Mouse (Mus musculus) midbrain, embryonic 16.5 days (tissue): Measurements from ENCODE around the gene Gm6793. TPM values are rescaled to one million over a fixed set of nuclear protein-coding genes. Genes with fewer than 3 reads are reported as not detected.
A peak's percentile ranks its signal among the peaks of the same experiment; 100 is the strongest.

Source experiments
- ATAC-seq: fragments of 200-750 bp; cut with Nextera tagmentation; 2 replicates; pipeline ENCODE4 v1.8.0; 2017; ENCODE audit warnings: moderate TSS enrichment
- H3K27ac ChIP-seq: fragments of 300-500 bp; sonication (generic); 2 replicates; pipeline ENCODE4 v1.5.1; 2014; ENCODE audit warnings: mild to moderate bottlenecking, low read length, mixed read lengths
- H3K27me3 ChIP-seq: fragments of 300-500 bp; sonication (generic); 2 replicates; pipeline ENCODE4 v1.6.1; 2014; ENCODE audit warnings: low read depth, low read length, mixed read lengths; ENCODE audit not compliant: control insufficient read depth, insufficient read depth
- H3K36me3 ChIP-seq: fragments of 300-500 bp; sonication (generic); 2 replicates; pipeline ENCODE4 v1.6.1; 2014; ENCODE audit warnings: mild to moderate bottlenecking, low read length, moderate library complexity, mixed read lengths; ENCODE audit not compliant: control insufficient read depth, insufficient read depth
- H3K4me1 ChIP-seq: fragments of 300-500 bp; sonication (generic); 2 replicates; pipeline ENCODE4 v1.6.1; 2014; ENCODE audit warnings: mild to moderate bottlenecking, low read length, mixed read lengths; ENCODE audit not compliant: control insufficient read depth, insufficient read depth
- H3K4me2 ChIP-seq: fragments of 300-500 bp; sonication (generic); 2 replicates; pipeline ENCODE4 v1.6.1; 2014; ENCODE audit warnings: mild to moderate bottlenecking, low read length, mixed read lengths
- H3K4me3 ChIP-seq: fragments of 300-500 bp; sonication (generic); 2 replicates; pipeline ENCODE4 v1.5.1; 2014; ENCODE audit warnings: low read depth, mild to moderate bottlenecking, low read length, moderate library complexity, mixed read lengths
- H3K9ac ChIP-seq: fragments of 300-500 bp; sonication (generic); 2 replicates; pipeline ENCODE4 v1.6.1; 2014; ENCODE audit warnings: low read depth, low read length, mixed read lengths
- H3K9me3 ChIP-seq: fragments of 300-500 bp; sonication (generic); replicated peaks from 2 replicates; pipeline ENCODE4 v1.6.1; 2014; ENCODE audit warnings: mild to moderate bottlenecking, low read length, mixed read lengths; ENCODE audit not compliant: control insufficient read depth, poor library complexity, severe bottlenecking
- WGBS: fragments of 180-500 bp; shearing (Covaris S2); extraction: QIAGEN DNeasy Blood & Tissue Kit; methylation state at CpG from one replicate; pipeline ENCODE4 v1.1.7; 2014; 5-methylcytosine and 5-hydroxymethylcytosine counted together
- polyA plus RNA-seq: library from polyadenylated mRNA; unstranded; fragments of >200 nt; fragmentation: Nextera tagmentation; extraction: Ambion mirVana; gene quantifications from 2 replicates; pipeline ENCODE4 v1.2.1, GENCODE M21; 2015

Gene Gm6793
- polyA plus RNA-seq: 0.59 and 1.2 TPM in 2 replicates

DNA sequence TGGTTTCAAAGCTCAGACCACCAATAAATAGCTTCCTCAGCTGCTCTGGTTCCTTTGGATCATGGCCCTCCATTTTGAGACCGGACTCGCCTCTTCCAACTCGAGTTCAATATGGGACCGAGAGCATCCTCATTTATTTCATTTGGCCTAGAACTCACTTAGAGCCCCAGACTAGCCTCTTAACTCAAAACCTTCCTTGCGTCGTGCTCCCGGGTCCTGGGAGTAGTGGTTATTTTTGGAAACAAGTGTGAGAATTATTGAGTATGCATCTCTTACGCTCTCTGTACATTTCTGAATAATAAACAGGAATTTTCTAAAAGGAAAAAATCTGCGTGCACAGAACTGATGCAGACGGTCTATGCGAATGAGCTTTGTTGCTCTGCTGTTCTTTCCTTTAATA lies at the start of gene Gm6793:
Gm6793 (minus strand) TSS at position 101 of the 400 bp plus-strand sequence.
- Histone ChIP-seq H3K4me1 (peaks cover 17% of the 10 kb centered on the region), H3K27ac (no peak within 1 kb of the TSS), H3K9ac (no peak within 1 kb of the TSS), H3K27me3 (no peaks in the 10 kb centered on the region), H3K9me3 (no peaks in the 10 kb centered on the region), H3K36me3 (peaks cover 9% of the 10 kb centered on the region), H3K4me2 (no peak within 1 kb of the TSS), H3K4me3 (no peak within 1 kb of the TSS)
- no peak for ATAC-seq
- 91% methylated on average over 11 of the region's 11 CpGs for WGBS

DNA sequence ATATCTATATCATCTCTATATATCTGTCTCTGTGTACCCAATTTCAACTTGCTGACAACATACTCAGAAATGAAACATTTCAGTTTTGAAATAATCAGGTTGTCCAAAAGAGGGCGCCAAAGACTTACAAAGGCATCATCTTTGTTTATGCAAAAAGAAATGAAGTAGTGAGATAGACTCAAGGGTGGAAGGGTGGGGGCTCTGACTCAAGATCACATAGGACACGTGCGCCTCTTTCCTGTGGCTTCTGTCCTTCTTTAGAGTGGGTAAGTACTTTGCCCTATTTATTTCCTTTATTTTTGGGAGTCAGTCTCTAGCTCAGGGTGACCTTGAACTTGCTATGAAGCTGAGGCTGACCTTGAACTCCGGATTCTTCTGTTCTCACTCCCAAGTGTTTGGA lies 46.5 kb upstream of the Gm6793 start:
- Histone ChIP-seq H3K27ac (no peak overlapping the region), H3K9me3 (no peaks in the 10 kb centered on the region), H3K4me3 (no peak overlapping the region), H3K9ac (no peak overlapping the region), H3K4me2 (no peak overlapping the region), H3K36me3 (no peaks in the 10 kb centered on the region), H3K4me1 (no peaks in the 10 kb centered on the region), H3K27me3 (no peaks in the 10 kb centered on the region)
- ATAC-seq: no peak
- WGBS: 30% methylated on average over 4 of the region's 4 CpGs

DNA sequence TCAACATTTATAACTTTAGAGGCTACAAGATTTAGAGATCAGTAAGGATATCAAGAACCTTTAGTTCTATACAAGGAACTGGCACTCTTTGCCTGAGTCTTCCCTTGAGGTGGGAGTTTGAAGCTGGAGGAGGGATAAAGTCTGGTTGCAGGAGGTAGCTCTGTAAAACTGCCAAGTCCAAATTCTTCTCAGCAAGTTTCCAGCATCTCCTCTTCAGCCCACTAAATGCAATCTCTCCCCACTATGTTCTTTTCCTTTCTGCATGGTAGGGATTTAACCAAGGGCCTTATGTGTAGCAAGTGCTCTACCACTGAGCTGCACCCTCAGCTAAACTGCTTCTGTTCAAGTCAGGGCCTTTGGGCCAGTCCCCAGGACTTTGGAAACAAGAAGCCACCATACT lies 39.6 kb upstream of the Gm6793 start:
- Histone ChIP-seq H3K4me3 (no peak overlapping the region), H3K4me2 (no peak overlapping the region), H3K4me1 (no peaks in the 10 kb centered on the region), H3K27me3 (no peaks in the 10 kb centered on the region), H3K9me3 (no peaks in the 10 kb centered on the region), H3K27ac (no peak overlapping the region), H3K36me3 (no peaks in the 10 kb centered on the region), H3K9ac (no peak overlapping the region)
- no peak for ATAC-seq

DNA sequence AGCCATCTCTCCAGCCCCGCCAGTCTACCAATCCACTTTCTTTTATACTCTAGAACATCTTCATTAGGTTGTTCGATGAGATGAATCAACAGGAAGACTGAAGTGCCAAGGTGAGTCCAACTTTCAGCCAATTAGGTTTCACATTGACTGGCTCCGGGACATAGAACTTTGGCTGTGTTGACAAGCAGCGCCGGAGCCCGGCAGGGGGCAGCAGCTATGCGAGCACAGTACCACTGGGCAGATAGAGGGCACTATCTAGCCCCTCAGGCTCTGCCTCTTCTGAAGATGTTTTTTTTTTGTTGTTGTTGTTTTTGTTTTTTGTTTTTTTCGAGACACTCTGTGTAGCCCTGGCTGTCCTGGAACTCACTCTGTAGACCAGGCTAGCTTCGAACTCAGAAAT lies 36.7 kb upstream of the Gm6793 start:
- no peaks in the 10 kb centered on the region for H3K36me3 ChIP-seq
- H3K9ac ChIP-seq: no peak overlapping the region
- H3K4me1 ChIP-seq: no peaks in the 10 kb centered on the region; the same call in 1 of the 2 replicates
- 78% methylated on average over 9 of the region's 9 CpGs for WGBS
- no peak for ATAC-seq
- H3K4me2 ChIP-seq: no peak overlapping the region
- no peak overlapping the region for H3K27ac ChIP-seq
- H3K27me3 ChIP-seq: no peaks in the 10 kb centered on the region
- H3K9me3 ChIP-seq: no peaks in the 10 kb centered on the region
- H3K4me3 ChIP-seq: no peak overlapping the region

DNA sequence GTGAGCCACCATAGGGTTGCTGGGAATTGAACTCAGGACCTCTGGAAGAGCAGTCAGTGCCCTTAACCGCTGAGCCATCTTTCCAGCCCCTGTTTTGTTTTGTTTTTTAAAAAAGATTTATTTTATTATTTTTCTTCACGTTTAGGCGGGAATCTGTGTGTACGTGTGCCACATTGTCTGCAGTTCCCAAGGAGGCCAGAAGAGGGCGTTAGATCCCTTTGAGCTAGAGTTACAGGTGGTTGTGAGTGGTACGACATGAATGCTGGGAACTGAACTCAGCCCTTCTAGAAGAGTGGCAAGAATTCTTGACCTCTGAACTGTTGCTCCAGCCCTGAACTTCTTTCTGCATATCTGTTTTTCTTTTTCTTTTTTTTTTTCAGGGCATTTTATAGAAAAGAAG lies 35.1 kb upstream of the Gm6793 start:
- Histone ChIP-seq H3K4me3 (no peak overlapping the region), H3K4me2 (no peak overlapping the region), H3K9ac (no peak overlapping the region), H3K36me3 (no peaks in the 10 kb centered on the region), H3K27ac (no peak overlapping the region), H3K9me3 (no peaks in the 10 kb centered on the region), H3K4me1 (no peaks in the 10 kb centered on the region; the same call in 1 of the 2 replicates), H3K27me3 (no peaks in the 10 kb centered on the region)
- WGBS: 80% methylated on average over 6 of the region's 6 CpGs
- no peak for ATAC-seq

DNA sequence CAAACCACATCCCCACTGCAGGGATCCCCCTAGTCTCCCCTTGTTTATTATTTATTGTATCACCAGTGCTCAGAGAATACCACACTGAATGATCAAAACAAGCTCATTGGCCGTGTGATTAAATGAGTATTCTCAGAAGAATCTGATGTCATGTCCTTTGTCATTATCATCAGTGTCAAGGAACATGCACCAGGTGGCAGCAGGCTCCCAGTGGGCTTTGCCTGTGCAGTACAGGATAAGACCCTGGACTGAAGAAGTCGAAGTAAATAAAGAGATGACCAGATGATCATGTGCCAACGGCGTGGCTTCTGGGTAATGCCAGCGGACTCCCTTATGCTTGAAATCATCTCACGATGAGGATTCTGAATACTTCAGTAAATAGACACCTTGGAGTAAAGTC lies 33.5 kb upstream of the Gm6793 start:
- 63% methylated on average over 6 of the region's 6 CpGs for WGBS
- no peak for ATAC-seq
- Histone ChIP-seq H3K9ac (no peak overlapping the region), H3K4me3 (no peak overlapping the region), H3K4me2 (no peak overlapping the region), H3K27me3 (no peaks in the 10 kb centered on the region), H3K36me3 (no peaks in the 10 kb centered on the region), H3K9me3 (no peaks in the 10 kb centered on the region), H3K4me1 (no peaks in the 10 kb centered on the region; the same call in 1 of the 2 replicates), H3K27ac (no peak overlapping the region)

DNA sequence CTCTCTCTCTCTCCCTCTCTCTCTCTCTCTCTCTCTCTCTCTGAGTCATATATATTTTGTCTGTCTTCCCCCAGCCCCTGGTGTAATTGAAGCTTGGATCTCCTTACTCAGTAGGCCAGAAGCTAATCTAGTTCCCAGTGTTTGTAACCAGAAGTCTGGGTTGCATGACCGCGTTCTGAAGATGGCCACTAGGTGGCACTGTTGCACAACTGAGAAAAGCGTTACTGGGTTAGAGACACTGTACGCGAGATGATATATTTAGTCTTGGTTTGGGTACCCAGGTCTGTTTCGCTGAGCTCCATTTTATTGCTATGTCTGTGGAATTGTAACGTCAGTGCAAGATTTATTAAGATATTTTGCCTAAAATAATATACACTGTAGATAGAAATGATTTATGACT lies 31.1 kb upstream of the Gm6793 start:
- Histone ChIP-seq H3K4me1 (no peaks in the 10 kb centered on the region; the same call in 1 of the 2 replicates), H3K9ac (no peak overlapping the region), H3K4me2 (no peak overlapping the region), H3K27me3 (no peaks in the 10 kb centered on the region), H3K27ac (no peak overlapping the region), H3K4me3 (no peak overlapping the region), H3K9me3 (no peaks in the 10 kb centered on the region), H3K36me3 (no peaks in the 10 kb centered on the region)
- ATAC-seq: peak; percentile 86
- WGBS: 3% methylated on average over 7 of the region's 7 CpGs

DNA sequence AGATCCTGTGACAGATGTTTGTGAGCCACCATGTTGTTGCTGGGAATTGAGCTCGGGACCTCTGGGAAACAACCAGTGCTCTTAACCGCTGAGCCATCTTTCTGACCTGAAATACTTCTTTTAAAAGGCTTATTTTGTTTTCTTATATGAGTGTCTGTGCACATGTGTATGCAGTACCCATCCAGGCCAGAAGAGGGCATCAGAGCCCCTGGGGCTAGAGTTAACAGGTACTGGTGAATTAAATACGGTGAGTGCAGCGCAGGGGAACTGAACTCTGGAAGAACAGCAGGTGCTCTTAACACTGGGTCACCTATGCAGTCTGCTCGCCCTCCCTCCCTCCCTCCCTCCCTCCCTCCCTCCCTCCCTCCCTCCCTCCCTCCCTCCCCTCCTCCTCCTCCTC lies 30.3 kb upstream of the Gm6793 start:
- Histone ChIP-seq H3K9me3 (no peaks in the 10 kb centered on the region), H3K36me3 (no peaks in the 10 kb centered on the region), H3K4me1 (no peaks in the 10 kb centered on the region; the same call in 1 of the 2 replicates), H3K4me2 (no peak overlapping the region), H3K4me3 (no peak overlapping the region), H3K27me3 (no peaks in the 10 kb centered on the region), H3K9ac (no peak overlapping the region), H3K27ac (no peak overlapping the region)
- 80% methylated on average over 5 of the region's 5 CpGs for WGBS
- ATAC-seq: no peak

DNA sequence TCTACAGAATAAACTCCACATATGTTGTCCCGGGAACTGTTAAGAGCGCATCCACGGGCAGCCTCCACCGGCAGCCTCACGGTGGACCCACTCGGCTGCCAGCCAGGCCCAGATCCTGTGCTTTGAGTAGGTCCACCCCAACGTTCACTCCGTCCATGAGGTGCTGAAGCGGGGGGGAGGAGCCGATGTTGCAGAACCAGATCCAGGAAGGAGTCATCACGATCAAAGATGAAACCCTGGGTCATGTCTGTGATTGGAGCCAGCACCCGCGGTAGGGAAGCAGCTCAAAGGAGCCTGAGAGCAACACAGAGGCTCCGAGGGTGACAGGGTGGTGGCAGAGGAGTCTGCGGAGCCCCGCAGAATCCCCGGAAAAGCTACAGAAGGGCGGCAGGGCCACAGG lies 22.7 kb upstream of the Gm6793 start:
- WGBS: 89% methylated on average over 18 of the region's 18 CpGs
- no peak for ATAC-seq
- no peaks in the 10 kb centered on the region for H3K4me1 ChIP-seq
- no peaks in the 10 kb centered on the region for H3K27me3 ChIP-seq
- no peaks in the 10 kb centered on the region for H3K9me3 ChIP-seq
- no peak overlapping the region for H3K9ac ChIP-seq
- H3K36me3 ChIP-seq: no peaks in the 10 kb centered on the region
- H3K4me2 ChIP-seq: no peak overlapping the region
- no peak overlapping the region for H3K4me3 ChIP-seq
- H3K27ac ChIP-seq: no peak overlapping the region

DNA sequence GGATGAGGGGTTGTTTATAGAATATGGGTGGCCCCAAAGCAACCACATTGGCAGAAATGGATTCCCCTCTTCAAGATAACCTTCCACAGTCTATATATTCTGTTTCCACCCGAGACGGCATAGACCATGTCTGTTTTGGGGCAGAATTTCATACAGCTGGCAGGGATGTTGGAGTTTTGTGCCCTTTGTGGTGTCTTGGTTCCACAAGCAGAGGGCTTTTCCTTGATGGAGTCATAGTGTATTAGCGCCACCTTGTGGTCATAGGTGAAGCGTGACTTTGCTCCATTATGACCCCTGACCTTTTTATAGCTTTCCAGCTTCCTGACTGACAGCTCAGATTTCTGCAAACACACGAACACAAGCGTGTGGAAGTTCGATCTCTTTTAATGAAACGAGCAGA lies 19.8 kb upstream of the Gm6793 start:
- no peak for ATAC-seq
- Histone ChIP-seq H3K9ac (no peak overlapping the region), H3K4me1 (no peaks in the 10 kb centered on the region), H3K27me3 (no peaks in the 10 kb centered on the region), H3K27ac (no peak overlapping the region), H3K36me3 (no peaks in the 10 kb centered on the region), H3K9me3 (no peaks in the 10 kb centered on the region), H3K4me3 (no peak overlapping the region), H3K4me2 (no peak overlapping the region)
- WGBS: 18% methylated on average over 8 of the region's 8 CpGs
